Mouse (Mus musculus) thymus, postnatal 10 days (tissue): Measurements from ENCODE around the gene Gal3st4.
A peak's percentile ranks its signal among the peaks of the same experiment; 100 is the strongest.

Source experiments
- DNase-seq, 2 experiments: peaks; one replicate each; pipeline ENCODE4 v3.0.0; 2021; ENCODE audit warnings: low spot score in 2 of 2

Gal3st4 gene

DNA sequence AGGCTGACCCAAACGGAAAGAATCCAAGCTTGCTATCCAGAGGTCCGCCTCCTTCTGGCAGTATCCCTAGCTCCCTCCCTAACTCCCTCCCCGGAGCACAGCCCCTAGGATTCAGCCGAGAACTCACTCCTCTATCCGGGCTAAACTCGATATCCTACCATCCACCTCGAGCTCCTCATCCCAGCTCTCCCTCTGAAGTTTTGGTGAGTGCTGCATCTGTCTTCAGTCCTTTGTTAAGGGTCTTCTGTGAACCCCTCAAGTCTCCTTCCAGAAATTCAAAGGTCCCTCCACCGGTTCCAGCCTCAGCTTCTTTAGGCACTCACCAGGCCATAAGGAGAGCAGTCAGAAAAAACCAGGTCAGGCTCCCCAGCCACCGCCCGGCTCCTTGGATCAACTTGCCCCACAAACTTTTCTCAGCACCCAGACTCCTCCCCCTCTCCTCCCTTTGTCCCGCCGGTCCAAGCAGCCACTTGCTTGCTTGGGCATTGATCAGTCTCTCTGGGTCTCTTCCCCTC is at the start of gene Gal3st4:
Gene Gal3st4, minus strand, starts transcription at position 432 of the 515 bp plus-strand sequence.
- no peak for DNase-seq

DNA sequence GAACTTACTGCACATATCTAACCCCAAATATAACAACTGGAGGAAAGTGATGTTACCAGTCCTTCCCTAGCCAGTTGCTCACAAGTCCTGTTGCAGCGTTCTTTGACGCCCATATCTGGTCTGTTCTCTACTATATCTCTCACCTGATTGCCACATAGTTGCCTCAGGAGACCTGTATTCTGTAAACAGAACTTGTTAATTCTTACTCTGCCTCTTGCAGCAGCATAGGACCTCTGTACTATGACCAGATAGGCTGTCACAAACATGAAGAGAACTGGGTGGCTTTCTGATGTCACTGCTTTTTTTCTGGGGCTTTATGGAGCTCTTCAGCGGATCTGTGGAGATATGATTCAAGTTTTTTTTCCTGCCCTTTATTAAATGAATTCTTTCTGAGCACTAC is 40.2 kb upstream of the Gal3st4 start:
- DNase-seq: no peak

DNA sequence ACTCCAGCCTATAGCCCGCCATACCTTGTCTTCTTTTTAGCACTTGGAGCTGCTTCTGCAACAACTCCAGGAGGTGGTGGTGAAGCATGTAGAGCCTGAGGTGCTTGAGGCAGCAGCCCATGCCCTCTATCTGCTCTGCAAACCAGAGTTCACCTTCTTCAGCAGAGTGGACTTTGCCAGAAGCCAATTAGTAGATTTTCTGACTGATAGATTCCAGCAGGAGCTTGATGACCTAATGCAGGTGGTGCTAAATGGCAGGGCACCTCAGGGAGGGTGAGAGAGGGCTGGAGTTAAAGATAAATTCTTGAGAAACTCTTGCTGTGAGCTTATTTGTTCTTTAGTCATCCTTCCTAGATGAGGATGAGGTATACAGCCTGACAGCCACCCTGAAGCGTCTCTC is 27.0 kb upstream of the Gal3st4 start:
- no peak for DNase-seq

DNA sequence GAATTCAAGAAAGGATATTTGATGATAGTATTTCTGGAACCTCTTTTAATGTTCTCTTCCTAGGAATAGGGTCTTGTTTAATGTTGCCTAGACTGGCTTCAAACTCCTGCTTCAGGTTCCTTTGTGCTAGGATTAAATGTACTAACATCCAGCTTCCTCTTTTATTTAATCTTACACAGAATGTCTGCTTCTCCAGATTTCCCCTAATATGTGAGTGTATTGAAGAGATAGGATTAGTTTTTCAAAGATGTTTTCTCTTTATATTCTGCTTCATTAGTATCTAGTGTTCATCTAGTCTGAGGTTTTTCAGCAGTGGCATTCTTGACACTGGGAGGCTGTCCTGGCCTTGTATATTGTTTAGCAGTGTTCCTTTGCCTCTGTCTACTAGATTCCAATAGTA is 21.5 kb upstream of the Gal3st4 start:
- no peak for DNase-seq

DNA sequence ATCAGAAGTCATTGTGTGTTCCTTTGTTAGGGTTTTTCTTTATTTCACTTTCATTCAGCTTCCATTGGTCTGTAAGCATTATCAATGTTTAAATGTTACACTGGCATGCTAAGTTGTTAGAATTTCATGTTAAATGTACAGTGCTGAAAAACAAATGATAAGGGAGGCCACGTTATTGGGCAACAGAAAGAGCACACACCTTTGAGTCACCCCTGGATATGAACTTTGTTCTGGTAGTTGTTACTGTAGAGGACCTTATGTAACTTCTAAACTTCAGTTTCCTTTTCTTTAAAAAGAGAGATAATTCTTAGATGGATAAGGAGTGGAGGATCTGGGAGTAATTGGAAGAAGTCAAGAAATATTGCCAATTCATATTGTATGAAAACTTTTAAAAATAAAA is 19.0 kb upstream of the Gal3st4 start:
- no peak for DNase-seq

DNA sequence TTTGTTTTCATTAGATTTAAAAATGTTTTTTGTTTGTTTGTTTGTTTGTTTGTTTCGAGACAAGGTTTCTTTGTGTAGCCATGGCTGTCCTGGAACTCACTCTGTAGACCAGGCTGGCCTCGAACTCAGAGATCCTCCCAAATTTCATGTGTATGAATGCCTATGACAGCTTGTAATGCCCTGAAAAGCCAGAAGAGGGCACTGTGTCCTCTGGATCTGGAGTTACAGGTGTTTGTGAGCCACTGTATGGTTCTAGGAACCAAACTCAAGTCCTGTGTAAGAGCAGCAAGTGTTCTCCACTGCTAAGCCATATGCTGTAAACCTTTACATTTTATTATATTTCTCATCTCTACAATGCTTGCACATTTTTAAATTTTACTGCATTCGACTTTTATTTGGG is 15.2 kb upstream of the Gal3st4 start:
- DNase-seq: peak in 1 of 2 experiments; percentile 23

DNA sequence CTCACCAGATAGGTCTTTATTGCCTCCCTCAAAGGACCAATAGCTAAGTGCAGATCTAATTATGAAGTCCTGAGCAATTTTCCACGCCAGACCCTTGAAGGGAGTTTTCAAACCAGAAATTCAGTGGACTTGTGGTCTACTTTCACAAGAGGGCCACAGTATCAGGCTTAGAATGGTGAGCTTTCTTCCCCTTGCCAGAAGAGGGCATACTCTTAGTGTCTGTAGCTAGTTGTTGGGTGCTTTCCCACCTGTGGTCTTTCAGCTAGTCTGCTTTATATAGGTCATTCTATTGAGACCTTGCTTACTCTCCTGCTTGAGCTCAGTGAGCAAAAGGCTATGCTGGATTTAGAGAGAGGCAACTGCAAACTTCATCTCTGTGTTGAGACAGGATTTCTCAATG is 10.9 kb upstream of the Gal3st4 start:
- DNase-seq: no peak

DNA sequence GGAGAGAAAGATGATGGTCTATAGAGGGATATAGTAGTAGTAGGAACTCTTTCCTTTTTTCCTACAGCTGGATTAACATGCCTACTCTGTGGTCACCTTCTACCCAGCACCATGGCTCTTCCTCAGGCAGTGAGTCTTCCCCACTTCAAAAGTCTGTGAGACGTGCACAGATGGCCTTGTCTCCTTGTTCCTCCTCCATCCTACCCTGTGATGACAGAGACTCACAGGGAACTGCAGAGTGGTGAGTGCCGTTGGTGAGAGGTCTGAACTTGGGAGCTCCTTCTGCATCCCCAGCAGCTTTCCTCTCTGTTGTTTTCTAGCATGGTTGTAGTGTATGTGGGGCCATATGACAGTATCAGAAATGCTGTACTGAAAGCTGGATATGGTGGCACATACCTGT is 9.2 kb upstream of the Gal3st4 start:
- DNase-seq: no peak

DNA sequence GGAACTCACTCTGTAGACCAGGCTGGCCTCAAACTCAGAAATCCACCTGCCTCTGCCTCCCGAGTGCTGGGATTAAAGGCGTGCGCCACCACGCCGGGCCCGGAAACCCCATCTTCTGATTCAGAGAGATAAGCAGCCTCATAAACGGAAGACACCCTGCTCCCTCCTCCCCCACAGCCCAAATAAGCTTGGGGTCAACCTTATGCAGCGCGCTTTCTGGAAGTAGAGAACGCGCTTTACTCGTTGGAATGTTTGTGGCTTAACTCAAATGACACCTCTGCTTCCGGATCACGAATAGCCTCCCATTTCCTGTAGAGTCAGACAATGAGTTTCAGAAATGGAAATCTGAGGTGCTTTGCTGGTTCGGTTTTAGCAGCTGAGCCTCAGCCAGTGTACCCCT is 8.2 kb upstream of the Gal3st4 start:
- DNase-seq: no peak

DNA sequence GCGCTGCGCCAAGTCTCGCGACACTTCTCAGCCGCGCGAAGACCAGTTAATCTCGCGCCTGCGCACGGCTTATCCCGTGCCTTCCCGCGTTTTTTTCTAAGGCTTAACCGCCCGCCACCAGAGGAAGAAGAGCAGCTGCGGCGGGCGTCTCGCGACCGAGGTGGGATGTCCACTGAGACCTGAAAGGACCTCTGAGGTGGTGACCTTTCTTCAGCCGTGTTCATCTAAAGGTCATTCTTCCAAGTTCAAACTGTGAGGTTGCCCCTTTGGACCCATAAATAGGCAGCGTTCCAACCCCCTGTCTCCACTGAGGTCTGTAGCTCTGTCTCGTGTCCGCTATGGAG is 7.8 kb upstream of the Gal3st4 start:
- no peak for DNase-seq

DNA sequence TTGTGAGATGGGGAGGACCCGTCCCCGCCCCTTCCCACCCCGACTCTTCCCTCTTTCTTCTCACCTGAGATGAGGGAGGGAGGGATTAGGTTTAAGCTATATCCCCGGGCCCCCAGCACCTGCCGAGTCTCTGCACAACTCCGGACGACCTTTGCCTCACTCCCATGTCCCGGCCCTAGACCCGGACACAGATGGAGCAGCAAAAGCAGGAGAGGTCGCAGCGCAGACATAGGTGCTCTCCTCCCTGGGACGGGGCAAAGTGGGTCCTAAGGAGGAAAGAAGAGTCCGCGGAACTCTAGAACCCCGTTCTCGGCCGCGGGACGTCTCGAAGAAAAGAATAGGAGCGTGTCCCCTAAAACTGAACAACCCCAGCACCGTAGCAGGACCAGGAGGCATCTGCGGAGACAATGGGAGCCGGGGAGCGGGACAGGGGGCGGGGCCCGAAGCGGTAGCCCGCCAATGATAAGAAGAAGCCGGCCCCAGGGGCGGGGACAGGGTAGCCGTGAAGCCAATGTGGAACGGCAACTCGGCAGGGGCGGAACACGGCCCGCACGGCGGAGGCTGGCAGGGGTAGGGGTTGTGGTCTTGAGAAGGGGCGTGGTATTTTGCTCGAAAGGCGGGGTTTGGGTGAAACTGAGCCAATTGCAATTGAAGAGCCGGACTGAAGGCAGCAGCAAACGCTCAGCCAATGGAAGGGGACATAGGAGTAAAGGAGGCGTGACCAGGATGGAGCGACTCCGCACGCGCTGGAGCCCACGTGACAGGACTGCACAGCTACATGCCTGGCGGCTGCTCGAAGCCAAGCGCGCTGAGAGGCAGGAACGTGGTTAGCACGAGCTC is 7.2 kb upstream of the Gal3st4 start, which contains the start of the genes Gm43720, Gpc2 and Stag3:
Gene Gm43720, minus strand, starts transcription at position 374 of the 840 bp plus-strand sequence.
Gene Gpc2, minus strand, starts transcription at position 421 of the 840 bp plus-strand sequence.
Gene Stag3, plus strand, starts transcription at position 656 of the 840 bp plus-strand sequence.
- peak; percentile 84 to 91 for DNase-seq

DNA sequence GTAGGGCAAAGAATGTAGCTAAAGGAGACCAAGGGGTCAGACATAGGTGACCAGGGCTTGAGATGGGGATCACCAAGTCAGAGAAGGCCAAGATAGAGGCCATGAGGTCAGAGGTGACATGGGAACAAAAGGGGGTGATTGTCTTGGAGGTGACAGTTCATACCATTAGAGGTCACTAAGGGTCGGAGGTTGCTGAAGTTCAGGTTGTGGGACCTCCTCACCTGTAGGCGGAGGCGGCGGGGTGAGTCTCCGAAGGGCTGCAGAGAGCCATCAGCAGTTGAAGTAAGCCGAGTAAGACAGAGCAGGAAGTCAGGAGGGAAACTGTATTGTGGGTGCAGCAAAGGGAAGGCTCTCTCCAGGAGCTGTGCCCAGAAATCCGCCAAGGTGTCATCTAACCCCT is 5.4 kb upstream of the Gal3st4 start:
- no peak for DNase-seq

DNA sequence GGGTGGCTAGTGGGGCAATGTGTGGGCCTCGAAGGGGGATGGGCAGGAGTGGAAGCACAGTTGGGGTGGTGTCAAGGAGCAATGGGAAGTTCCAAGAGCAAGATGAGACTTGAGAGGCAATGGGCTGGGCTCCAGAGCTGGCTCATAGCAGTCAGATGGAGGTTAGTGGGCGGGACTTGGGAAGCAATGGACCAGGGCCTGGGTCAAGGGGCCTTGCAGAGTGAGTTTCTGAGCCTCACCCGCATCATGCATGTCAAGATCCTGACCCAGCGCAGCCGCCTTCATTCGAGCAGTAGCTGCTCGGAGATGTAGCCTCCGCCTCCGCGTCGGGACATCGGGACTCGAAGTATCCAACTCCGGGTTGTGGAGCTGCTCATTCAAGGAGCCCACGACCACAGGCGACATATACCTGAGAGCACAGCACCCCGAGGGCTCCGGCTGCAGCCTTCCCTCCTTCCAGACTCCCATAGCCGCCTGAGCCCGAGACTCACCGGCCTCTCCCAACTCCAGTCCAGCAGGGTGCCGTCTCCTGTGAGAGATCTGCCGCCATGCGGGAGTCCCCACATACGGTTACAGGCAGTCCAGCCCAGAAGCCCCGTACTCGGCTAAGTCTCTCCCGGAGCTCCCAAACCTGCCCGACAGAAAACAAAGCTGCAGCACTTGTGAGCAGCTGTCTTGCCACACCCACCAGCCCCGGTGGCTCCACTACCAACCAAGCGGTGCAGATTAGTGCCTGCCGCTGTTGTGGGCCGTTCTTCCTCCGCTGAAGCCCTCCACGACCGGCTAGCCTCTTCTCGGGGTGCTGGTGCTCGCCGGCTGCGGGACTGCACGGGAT is 2.8 kb upstream of the Gal3st4 start:
- no peak for DNase-seq

DNA sequence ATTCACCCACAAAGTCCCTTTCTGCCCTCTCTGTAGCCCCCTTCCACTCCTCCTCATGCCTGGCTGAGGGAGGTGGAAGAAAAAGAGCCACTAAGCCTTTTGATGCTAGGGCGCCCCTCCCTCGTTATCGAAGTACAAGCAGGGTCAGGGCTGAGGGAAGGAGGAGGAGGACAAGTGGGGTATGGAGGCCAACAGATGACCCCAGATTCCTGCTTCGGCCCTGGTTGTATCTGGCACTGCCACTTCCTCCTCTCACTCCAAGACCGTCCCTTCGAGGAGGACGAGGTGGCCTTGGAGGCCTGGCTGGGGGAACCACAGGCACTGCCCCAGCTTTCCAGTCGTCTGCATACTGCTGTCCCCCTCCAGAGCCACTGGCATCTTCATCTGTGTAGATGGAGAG is 1.5 kb upstream of the Gal3st4 start:
- no peak for DNase-seq

DNA sequence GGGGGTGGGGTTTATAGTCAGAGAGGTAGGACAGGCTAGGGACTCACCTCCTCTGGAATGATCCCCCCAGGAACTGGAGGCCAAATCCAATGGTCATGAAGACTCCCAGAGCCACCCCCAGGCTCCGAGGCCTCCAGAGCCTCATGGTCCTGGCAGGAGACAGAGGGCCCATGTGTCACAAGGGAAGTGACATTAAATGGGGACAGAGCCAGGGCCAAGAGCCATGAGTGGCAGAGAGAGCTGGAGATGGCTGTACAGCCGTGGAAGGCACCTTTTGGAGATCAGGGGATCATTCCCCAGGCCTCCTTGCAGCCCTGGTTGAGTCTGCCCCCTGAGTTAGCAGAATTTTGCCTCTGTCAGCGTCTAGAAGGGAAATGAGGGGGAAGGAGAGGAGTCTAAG is 1.4 kb downstream of the Gal3st4 start:
- no peak for DNase-seq

DNA sequence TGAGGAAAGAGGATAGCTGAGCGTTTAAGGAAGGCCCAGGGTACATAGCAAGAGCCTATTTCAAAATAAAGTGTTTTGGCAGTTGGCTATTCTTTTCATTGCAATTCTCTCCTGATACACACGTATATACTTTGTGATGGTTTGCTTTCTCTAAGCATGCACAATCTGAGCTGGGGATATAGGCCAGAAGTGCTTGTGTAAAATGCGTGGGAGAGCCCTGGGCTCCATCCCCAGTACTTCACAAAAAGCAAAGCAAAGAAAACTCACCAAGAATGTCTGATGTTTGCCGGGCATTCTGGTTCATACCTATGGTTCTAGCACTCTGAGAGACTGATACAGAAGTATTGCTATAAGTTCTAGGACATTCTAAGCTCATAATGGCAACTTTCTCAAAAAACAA is 3.7 kb downstream of the Gal3st4 start:
- DNase-seq: no peak

DNA sequence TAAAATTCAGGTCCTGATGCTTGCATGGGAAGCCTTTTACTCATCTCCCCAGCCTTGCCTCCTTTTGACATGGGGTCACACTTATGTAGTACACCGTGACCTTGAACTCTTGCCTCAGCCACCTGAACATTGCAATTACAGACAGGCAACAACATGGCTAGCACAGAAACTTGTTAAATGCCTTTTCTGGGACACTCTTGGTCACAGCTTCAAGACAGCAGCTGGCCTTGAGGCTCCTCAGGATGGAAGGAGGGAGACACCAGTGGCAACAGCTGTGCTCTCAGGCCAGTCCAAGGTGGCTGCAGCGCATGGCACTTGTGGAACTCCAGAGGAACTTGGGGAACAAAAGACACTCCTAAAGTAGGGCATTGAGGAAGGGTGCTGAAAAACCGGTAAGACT is 5.5 kb downstream of the Gal3st4 start:
- no peak for DNase-seq

DNA sequence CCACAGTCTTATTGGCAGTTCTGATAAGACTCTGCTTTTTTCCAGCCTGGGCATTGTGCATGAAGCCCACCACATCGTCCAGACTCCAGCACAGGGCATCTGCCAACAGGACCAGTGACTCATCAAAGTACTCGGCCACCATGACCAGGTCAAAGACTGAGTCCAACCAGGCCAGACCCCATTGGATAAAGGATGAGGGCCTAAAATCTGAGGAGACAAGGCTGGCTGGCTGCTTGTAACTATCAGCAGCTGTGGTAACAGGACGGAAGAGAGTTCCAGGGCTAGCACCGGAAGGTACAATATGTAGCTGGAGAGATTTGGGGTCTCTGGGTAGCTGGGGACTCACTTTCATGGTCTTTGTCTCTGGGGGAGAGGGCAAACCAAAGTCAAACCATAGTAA is 6.9 kb downstream of the Gal3st4 start:
- DNase-seq: no peak

DNA sequence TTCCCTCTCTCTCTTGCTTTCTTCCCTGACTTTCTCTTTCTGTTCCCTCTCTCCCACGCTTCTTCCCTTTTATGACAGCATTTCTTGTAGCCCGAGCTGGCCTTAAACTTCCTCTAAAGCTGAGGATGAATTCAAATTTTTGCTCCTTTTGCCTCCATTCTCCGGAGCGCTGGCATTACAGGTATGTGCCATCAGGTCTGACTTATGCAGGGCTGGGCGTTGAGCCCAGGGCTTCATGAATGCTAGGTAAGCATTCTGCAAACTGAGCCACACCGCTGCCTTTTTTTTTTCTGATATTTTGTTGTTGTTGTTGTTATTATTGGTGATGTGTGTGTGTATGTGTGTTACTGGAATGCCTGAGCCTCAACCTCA is 8.4 kb downstream of the Gal3st4 start:
- DNase-seq: no peak

DNA sequence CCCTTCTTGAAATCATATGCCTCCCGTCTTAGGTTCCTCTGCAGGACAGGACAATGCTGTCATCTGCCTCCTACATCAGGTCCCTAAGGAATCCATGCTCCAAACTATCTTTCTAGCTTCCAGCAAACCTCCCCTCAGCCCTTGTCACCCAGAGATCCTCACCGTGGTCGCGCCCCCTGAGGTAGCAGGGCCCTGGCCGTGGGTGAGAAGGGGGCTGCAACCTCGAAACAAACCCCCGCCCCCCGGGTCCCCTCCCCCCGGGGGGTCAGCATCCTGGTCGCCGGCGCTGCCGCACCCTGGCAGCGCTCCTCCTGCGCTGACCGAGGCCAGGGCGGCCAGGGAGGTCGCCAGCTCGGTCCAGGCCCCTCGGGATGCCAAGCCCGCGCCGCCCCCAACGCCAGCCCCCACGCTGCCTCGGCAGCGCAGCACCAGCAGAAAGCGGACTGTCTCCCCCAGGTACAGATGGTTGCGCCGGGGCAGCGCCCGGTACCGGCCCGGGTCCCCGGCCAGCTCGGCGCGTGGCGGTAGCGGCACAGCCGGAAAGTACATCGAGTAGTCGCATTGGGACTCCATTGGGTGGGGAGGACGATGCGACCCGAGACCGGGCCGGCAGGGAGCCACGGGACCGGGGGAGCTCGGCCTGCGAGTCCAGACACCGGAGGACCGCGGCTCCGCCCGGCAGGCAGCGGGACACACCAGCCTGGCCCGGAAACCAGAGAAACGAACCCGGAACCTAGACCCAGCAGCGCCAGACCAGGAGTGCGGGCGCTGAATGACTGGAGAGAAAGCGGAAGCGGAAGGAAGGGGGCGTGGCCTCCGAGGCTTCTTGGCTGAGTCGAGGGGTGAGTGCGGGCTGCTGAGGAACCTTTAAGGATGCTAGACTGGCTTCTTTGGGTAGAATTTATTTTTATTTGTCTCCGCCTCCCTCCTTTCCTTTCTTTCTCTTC is 9.1 kb downstream of the Gal3st4 start, which contains the start of gene BC037034:
Gene BC037034, minus strand, starts transcription at position 774 of the 947 bp plus-strand sequence.
- DNase-seq: peak; percentile 84 to 91

DNA sequence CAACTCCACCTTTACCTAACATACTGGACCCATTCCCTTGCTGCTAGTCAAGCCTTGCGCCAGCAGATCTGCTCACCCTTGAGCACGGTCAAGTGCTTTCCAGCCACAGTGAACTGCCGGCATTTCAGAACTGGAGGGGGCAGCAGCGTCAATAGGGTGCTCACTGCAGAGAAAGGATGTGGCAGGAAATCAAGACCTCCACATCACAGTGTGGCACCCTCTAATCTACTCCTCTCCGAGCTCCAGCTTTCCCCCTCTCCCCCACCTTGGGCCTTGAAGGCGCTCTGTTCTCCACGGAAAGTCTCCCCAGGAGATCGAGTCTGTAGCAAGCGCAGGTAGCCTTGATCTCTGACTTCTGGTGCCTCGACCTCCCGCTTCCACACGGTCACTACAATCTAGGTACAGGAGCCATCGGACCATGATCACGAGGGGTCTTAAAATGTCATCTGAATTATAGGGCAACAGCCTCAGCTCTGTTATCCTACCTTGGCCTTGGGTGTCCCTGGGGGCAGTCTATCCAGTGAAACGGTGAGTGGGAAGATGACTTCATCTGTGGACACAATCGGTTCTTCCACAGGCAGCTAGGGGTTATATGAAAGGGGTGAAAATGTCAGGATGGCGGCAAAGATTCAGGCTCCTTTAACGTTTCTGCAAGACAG is 9.9 kb downstream of the Gal3st4 start:
- DNase-seq: no peak
